Mouse (Mus musculus) cerebellum, adult 2 months (tissue): ENCODE measurements around the gene Ltbr. TPM values are rescaled to one million over a fixed set of nuclear protein-coding genes. Genes with fewer than 3 reads are reported as not detected.
"Not testable (repeated sequence)": the region's sequence is repeated elsewhere in the genome, so short reads cannot be mapped to it uniquely, and the experiment has no call there.

Experiments used
- DNase-seq, 2 experiments: peaks; one replicate each; pipeline ENCODE4 v3.0.0; 2021
- H3K27ac ChIP-seq: fragments of 200-500 bp; 2 replicates; pipeline ENCODE4 v1.5.1; 2012; ENCODE audit warnings: low read length, control low read depth, inconsistent platforms; ENCODE audit not compliant: insufficient read depth
- H3K27me3 ChIP-seq: fragments of 200-500 bp; 2 replicates; pipeline ENCODE4 v1.6.1; 2012; ENCODE audit warnings: inconsistent platforms, mild to moderate bottlenecking, low read length, moderate library complexity; ENCODE audit not compliant: control insufficient read depth, insufficient read depth
- H3K4me1 ChIP-seq: fragments of 200-500 bp; 2 replicates; pipeline ENCODE4 v1.6.1; 2011; ENCODE audit warnings: low read length; ENCODE audit not compliant: control insufficient read depth, insufficient read depth
- H3K4me3 ChIP-seq: fragments of 200-500 bp; replicated peaks from 2 replicates; pipeline ENCODE3; 2011; ENCODE audit warnings: mild to moderate bottlenecking, low read depth, low read length, control low read depth; ENCODE audit not compliant: insufficient read depth
- CTCF ChIP-seq: fragments of 200-500 bp; IDR thresholded peaks from 2 replicates; pipeline ENCODE4 v1.5.1; 2011; ENCODE audit warnings: low read depth, mild to moderate bottlenecking, control low read depth, low read length, moderate library complexity, borderline replicate concordance; ENCODE audit not compliant: insufficient read depth
- POLR2A ChIP-seq: fragments of 200-500 bp; IDR thresholded peaks from 2 replicates; pipeline ENCODE4 v1.6.1; 2011; ENCODE audit warnings: low read length, control low read depth, borderline replicate concordance; ENCODE audit not compliant: insufficient read depth
- WGBS: fragments of 180-500 bp; shearing (Covaris S2); methylation state at CpG from one replicate; pipeline ENCODE4 v1.1.7; 2018; 5-methylcytosine and 5-hydroxymethylcytosine counted together
- polyA plus RNA-seq: library from polyadenylated mRNA; depleted of rRNA; stranded (reverse); fragments of >200 nt; gene quantifications from 2 replicates; pipeline ENCODE4 v1.2.3, GENCODE M21; 2012

Gene Ltbr
- polyA plus RNA-seq, 1 experiment: 12.5 TPM

DNA sequence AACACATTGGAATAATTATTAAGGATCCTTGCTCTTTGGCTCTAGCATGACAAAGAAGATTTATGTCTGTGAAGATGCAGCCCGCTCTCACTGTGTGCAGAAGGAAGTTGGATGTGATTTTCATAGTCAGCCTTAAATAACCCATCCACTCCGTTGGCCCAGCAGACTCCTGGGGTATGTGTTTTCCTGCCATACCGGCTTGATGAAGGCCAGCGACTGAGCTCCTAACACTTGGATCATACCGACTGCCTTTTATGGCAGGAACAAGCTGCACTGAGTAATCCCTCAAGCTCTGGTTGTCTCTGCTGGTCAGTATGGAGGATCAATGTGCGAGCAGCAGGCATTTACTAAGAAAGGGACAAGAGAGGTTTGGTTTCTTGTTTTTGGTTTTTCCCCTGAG is 8.2 kb downstream of the Ltbr start:
- 0 out of 2 replicates have a peak, but pooled peaks cover 4% of the 10 kb centered on the region for H3K4me1 ChIP-seq
- no peak overlapping the region for H3K4me3 ChIP-seq
- H3K27me3 ChIP-seq: no peaks in the 10 kb centered on the region
- H3K27ac ChIP-seq: no peak overlapping the region
- TF ChIP-seq CTCF (no peak), POLR2A (no peak)
- DNase-seq: no peak
- WGBS: 54% methylated on average over 6 of the region's 6 CpGs

DNA sequence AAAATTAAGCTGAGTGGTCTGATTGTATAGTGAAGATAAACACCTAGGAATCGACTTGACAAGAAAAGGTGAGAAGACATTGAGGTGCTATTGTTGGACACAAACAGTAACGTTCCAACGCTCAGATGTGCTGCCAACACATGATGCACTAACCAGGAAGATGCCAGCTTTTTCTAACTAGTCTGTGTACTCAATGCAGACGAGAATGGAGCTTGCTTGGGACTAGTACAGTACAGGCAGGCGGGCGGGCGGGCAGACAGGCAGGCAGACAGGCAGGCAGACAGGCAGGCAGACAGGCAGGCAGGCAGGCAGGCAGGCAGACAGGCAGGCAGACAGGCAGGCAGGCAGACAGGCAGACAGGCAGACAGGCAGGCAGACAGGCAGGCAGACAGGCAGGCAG is 9.3 kb downstream of the Ltbr start:
- 87% methylated on average over 7 of the region's 7 CpGs for WGBS
- H3K27ac ChIP-seq, H3K4me3 ChIP-seq, H3K4me1 ChIP-seq, H3K27me3 ChIP-seq, DNase-seq: not testable (repeated sequence)

DNA sequence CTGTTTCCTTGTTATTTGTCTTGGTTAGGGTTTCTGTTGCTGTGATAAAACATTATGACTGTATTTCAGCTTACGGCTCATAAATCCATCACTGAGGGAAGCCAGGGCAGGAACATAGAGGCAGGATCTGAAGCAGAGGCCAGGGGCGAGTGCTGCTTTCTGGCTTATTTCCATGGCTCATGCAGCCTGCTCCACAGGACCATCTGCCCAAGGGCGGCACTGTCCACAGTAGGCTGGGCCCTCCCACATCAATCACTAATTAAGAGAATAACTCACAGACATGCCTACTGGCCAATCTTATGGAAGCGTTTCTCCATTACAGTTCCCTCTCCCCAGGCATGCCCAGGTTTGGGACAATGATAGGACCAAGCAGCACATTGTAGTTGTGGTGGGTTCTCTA is 10.4 kb downstream of the Ltbr start:
- Histone ChIP-seq H3K4me3 (no peak overlapping the region), H3K27me3 (no peaks in the 10 kb centered on the region), H3K27ac (no peak overlapping the region), H3K4me1 (no peaks in the 10 kb centered on the region)
- TF ChIP-seq POLR2A (no peak), CTCF (no peak)
- 28% methylated on average over 4 of the region's 4 CpGs for WGBS
- no peak for DNase-seq

DNA sequence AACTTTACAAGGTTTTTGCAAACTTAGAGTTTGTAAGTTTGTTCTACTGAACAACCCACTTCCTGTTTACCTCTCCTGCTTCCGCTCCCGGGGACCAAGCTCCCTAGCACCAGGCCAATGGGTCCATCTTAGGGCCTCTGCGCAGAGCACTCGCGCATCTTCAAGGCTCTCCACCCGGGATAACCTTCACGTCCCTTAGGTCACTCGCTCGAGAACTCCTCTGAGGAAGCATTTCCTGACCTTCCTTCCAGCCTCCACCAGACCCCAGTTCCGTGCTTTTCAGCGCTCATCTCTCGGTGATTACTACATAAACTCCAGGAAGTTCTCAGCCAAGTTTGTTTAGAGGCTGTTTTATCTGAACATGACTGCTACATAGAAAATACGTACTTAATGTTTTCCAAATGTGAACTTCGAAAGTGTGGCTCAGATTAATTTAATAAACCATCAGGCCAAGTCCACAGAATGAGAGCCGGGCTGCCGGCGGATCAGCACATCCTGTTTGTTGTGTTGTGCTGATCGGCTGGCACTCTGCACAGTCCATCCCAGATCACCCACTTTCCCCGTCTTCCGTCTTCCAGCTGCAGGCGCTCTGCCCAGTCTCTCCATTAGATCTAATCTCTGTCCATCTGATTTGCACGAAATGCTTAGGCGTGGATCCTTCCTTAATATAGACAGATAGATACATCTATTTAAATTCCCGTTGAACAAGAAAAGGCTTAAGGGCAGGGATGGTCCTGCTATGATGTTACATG is 11.3 kb downstream of the Ltbr start:
- Histone ChIP-seq H3K27me3 (no peaks in the 10 kb centered on the region), H3K4me1 (no peaks in the 10 kb centered on the region), H3K4me3 (no peak overlapping the region), H3K27ac (no peak overlapping the region)
- no peak for TF ChIP-seq POLR2A
- TF ChIP-seq CTCF: no peak
- no peak for DNase-seq
- 83% methylated on average over 24 of the region's 24 CpGs for WGBS

DNA sequence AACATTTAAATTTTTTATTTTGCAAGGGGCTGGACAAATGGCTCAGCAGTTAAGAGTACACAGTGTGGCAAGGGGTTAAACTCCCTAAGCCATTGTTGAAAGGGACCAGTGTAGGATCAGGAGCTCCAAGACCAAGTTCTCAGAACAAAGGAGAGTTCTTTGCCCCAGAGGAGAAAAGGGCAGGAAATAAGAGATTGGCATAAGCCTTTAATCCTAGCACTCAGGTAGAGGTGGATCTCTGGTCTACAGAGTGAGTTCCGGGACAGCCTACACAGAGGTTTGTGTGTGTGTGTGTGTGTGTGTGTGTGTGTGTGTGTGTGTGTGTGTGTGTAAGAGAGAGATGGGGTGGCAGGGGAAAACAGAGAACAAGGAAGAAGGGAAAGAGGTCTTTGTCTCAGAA is 12.7 kb downstream of the Ltbr start:
- H3K27ac ChIP-seq: no peak overlapping the region
- no peaks in the 10 kb centered on the region for H3K27me3 ChIP-seq
- TF ChIP-seq CTCF (no peak), POLR2A (no peak)
- H3K4me3 ChIP-seq: no peak overlapping the region
- WGBS: 93% methylated on average over 1 of the region's 1 CpGs
- no peak for DNase-seq
- H3K4me1 ChIP-seq: no peaks in the 10 kb centered on the region

DNA sequence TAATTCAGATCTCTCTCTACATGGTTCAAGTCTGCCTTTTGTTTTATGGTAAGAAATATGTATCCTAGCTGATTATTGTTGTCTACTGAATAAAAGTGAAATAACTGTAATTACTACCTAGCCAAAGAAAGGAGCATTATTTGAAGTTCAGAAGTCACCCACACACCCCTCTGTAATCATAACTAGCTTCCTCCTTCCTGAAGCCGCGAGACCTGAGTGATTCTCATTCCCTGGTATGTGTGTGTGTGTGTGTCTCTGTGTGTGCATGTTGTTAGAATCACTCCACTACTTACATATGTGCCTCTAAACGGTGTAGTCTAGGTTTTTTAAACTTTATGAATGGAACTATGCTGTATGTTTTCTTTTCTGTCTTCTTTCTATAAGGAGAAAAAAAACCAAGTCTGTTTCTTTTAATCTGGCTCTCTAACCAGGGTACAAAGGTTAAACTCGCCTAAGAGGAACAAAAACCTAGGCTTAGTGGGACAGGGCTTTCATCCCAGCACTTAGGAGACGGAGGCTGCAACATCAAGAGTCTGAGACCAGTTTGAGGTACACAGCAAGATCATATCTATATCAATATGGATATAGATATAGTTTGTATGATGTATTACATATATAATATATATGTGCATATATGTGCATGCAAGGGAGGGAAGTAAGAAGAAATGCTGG is 16.4 kb downstream of the Ltbr start:
- Histone ChIP-seq H3K4me1 (no peaks in the 10 kb centered on the region), H3K4me3 (no peak overlapping the region), H3K27ac (no peak overlapping the region), H3K27me3 (peaks cover 1% of the 10 kb centered on the region; the same call in 1 of the 2 replicates)
- TF ChIP-seq POLR2A (no peak), CTCF (no peak)
- DNase-seq: no peak
- 85% methylated on average over 5 of the region's 5 CpGs for WGBS

DNA sequence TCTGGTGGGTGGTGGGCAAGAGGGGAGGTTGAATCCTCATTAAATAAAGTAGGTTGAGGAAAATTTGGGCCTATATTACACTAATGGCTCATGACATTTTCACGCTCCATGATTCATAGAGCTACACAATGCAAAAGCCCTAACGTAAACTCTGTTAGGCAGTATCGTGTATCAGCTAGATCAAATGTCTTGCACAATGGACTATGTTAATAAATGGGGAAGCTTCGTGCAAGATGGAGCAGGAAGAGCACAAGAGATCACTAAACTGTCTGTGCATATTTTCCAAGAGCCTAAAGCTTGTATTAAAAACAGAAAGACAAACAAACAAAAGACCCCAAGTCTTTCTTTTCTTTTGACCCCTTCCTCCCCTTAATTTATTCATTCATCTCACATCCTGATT is 19.6 kb downstream of the Ltbr start:
- no peak overlapping the region for H3K4me3 ChIP-seq
- H3K27ac ChIP-seq: no peak overlapping the region
- WGBS: 94% methylated on average over 4 of the region's 4 CpGs
- peaks cover 1% of the 10 kb centered on the region; the same call in 1 of the 2 replicates for H3K27me3 ChIP-seq
- TF ChIP-seq CTCF: no peak
- TF ChIP-seq POLR2A: no peak
- H3K4me1 ChIP-seq: no peaks in the 10 kb centered on the region
- no peak for DNase-seq

DNA sequence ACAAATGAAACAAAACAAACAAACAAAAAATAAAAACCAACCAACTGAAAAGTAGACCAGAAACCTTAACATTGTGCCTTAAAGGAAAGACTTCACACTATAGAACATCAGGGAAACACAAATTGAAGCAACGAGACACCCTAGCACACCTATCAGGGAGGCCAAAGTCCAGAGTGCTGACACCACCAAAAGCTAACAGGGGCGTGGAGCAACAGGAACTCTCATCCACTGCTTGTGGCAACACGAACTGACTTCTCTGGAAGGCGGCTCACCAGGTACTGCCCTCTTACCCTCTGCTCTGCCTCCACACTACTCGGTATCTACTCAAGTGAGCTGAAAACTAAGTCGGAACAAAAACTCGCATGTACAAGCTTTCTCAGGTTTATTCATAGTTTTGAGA is 21.4 kb downstream of the Ltbr start:
- H3K27me3 ChIP-seq: peaks cover 1% of the 10 kb centered on the region; the same call in 1 of the 2 replicates
- no peaks in the 10 kb centered on the region for H3K4me1 ChIP-seq
- H3K4me3 ChIP-seq: no peak overlapping the region
- TF ChIP-seq POLR2A (no peak), CTCF (no peak)
- no peak for DNase-seq
- no peak overlapping the region for H3K27ac ChIP-seq
- WGBS: 93% methylated on average over 7 of the region's 7 CpGs
